Mouse (Mus musculus): ENCODE results near the gene Epb41l2.

Epb41l2 gene

GRCm38 (mm10) chr10:25434358-25435044 is 74.9 kb downstream of the Epb41l2 start:
- DNase-seq (ENCODE audit: extremely low spot score, low spot score), result no peak

GRCm38 (mm10) chr10:25436703-25437401 is 77.3 kb downstream of the Epb41l2 start:
- no peak for DNase-seq (ENCODE audit: extremely low spot score, low spot score)

GRCm38 (mm10) chr10:25437586-25438298 is 78.1 kb downstream of the Epb41l2 start:
- DNase-seq (ENCODE audit: extremely low spot score, low spot score), result no peak

- DNase-seq (ENCODE audit: extremely low spot score, low spot score), result no peak
Observed at GRCm38 (mm10) chr10:25438299-25438680, 78.7 kb downstream of the Epb41l2 start.

GRCm38 (mm10) chr10:25439163-25439562 is 79.6 kb downstream of the Epb41l2 start:
- DNase-seq (ENCODE audit: extremely low spot score, low spot score), result no peak

- no peak for DNase-seq (ENCODE audit: extremely low spot score, low spot score)
Observed at GRCm38 (mm10) chr10:25439856-25440255, 80.3 kb downstream of the Epb41l2 start.

GRCm38 (mm10) chr10:25441405-25441804 is 81.8 kb downstream of the Epb41l2 start:
- no peak for DNase-seq (ENCODE audit: extremely low spot score, low spot score)

GRCm38 (mm10) chr10:25443626-25444025 is 84.0 kb downstream of the Epb41l2 start:
- no peak for DNase-seq (ENCODE audit: extremely low spot score, low spot score)

GRCm38 (mm10) chr10:25444198-25444783 is 84.7 kb downstream of the Epb41l2 start:
- DNase-seq (ENCODE audit: extremely low spot score, low spot score), result no peak

GRCm38 (mm10) chr10:25446953-25447525 is 87.4 kb downstream of the Epb41l2 start:
- DNase-seq (ENCODE audit: extremely low spot score, low spot score), result no peak

GRCm38 (mm10) chr10:25448676-25449075 is 89.1 kb downstream of the Epb41l2 start:
- no peak for DNase-seq (ENCODE audit: extremely low spot score, low spot score)

- no peak for DNase-seq (ENCODE audit: extremely low spot score, low spot score)
Observed at GRCm38 (mm10) chr10:25449312-25450020, 89.9 kb downstream of the Epb41l2 start.

- no peak for DNase-seq (ENCODE audit: extremely low spot score, low spot score)
Observed at GRCm38 (mm10) chr10:25453150-25453549, 93.6 kb downstream of the Epb41l2 start.

GRCm38 (mm10) chr10:25453772-25454171 is 94.2 kb downstream of the Epb41l2 start:
- no peak for DNase-seq (ENCODE audit: extremely low spot score, low spot score)

GRCm38 (mm10) chr10:25457118-25457517 is 97.5 kb downstream of the Epb41l2 start:
- no peak for DNase-seq (ENCODE audit: extremely low spot score, low spot score)

GRCm38 (mm10) chr10:25457996-25458395 is 98.4 kb downstream of the Epb41l2 start:
- no peak for DNase-seq (ENCODE audit: extremely low spot score, low spot score)

- no peak for DNase-seq (ENCODE audit: extremely low spot score, low spot score)
Observed at GRCm38 (mm10) chr10:25461832-25462231, 102.2 kb downstream of the Epb41l2 start.

GRCm38 (mm10) chr10:25462669-25463068 is 103.1 kb downstream of the Epb41l2 start:
- no peak for DNase-seq (ENCODE audit: extremely low spot score, low spot score)

GRCm38 (mm10) chr10:25466493-25466892 is 106.9 kb downstream of the Epb41l2 start:
- DNase-seq (ENCODE audit: extremely low spot score, low spot score), result no peak

- DNase-seq (ENCODE audit: extremely low spot score, low spot score), result no peak
Observed at GRCm38 (mm10) chr10:25471944-25472343, 112.3 kb downstream of the Epb41l2 start.

GRCm38 (mm10) chr10:25479716-25480115 is 120.1 kb downstream of the Epb41l2 start:
- DNase-seq (ENCODE audit: extremely low spot score, low spot score), result no peak
